Mouse (Mus musculus) right cerebral cortex, postnatal 10 days (tissue): ENCODE results near the gene Gm37240.

ENCODE experiments used
- DNase-seq, 2 experiments: peaks; one replicate each; pipeline ENCODE4 v3.0.0; 2021; ENCODE audit warnings: low spot score in 2 of 2

Gm37240 gene

DNA sequence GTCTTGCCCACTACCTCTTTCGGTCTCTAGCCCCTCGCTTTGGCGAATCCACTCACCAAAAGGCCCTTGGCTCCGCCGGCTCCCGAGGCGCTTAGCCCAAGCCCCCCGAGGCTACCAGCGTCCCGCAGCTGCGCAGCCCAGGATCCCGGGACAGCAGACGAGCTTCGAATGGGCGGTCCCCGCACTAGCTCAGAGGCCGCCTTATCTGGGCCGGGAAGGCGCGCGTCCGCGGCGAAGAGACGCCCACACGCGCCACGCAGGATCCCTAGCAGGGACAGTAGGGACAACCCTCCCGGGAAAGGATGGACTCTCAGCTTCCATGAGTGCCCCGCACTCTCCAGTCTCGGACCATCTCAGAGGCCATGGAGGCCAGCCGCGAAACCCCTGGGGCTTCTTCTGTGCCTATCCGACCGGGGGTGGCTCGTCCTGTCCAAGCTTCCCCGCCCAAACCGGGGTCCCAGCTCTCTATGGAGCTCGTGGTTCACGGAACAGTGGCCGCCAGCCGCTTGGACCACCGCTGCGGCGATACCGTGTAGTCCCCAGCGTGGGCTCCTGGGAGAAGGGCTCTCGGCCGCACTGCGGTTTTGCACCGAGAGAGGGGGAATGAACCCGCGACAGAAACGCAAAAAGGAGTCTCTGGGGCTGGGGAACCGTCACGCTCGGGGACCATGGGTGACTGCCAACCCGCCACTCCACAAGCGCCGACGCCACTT is 1407.9 kb downstream of the Gm37240 start:
- peak; percentile 44 to 58 for DNase-seq

DNA sequence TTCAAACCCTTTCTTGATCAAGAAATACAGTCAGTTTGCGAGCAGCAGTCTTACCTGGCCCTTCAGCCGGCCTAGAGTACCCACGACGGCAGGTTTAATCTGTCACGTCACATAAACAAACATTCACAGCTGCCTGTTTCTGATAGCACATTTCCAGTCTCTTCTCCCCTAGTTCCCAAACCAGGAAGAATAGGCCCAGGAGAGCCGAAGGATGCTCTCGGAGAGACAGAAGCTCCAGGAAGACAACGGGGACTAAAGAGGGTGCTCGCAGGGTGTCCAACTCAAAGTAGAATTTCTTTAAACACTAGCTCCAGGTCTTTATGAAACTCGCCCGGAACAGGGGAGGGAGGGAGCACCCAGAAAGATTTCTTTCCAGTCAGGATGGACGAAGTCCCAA is 1408.4 kb downstream of the Gm37240 start:
- DNase-seq, result no peak

DNA sequence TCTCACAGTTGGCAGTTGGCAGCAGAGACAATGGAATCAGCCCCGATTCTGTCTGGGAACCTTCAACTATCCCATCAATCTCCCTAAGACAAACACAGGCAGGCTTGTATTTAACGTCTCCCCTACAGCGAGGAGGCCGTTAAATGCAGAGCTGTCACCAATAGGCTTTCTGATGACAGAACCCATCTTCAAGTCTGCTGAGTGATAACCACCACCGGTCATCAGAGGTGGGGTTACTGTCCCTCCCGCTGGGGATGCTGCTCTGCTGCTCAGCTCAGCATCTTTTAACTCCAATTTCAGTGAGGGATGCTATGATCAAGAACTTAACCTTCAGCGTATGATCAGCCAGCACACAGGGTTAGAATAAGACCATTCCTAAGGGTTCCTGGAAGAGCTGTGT is 1409.1 kb downstream of the Gm37240 start:
- DNase-seq, result no peak

DNA sequence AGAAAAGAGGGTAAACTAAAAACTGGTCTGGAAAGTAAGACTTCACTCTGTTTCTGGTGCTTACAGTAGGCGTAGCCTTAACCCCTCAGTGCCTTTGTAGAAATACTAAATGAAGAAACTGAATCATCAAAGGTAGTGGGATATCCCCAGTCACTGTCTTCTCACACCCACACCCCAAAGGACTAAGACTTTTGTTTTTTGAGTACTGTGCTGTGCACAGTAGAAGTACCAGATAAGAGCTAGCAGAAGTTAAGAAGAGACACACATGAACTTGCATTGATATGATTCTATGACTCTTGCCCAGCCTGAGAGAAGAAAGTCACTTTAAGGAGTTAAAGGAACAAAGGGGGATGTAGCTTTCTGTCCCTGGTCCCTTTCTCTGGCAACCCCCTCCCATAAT is 1409.8 kb downstream of the Gm37240 start:
- DNase-seq, result no peak

DNA sequence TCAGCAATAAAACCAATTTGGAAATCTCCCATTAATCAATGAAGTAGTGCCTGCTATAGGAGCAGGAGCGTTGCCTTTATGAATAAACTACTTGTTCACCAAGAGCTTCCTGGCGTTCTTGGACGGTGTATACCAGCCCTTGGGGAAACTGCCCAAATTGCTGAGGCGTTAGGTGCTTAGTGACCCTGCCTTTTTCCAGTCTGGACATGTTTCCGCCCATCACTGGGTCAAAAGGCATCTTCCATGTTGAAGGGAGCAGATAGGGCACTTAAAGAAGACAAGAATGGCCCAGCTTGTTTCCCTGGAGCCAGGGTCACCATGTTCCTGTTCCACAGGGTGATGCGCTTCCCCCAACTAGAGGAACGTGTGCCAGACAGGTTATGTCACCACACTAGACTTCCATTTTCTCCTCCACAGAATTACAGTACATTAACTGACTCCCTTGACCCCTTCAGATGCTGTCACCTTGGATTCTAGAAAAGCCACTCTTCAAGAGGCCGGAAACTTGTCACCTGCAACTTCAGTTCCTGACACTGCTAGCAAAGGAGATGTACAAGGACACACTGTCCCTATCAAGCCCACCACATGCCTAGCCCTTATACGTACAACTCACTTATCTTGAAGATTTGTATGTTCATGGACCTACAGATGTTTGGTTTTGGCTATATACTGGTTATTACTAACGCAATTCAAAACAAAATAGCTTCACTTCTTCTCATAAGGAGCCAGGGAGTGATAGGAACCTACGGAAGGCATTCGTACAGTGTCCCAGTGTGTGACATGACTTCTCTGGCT is 1412.1 kb downstream of the Gm37240 start:
- no peak for DNase-seq

DNA sequence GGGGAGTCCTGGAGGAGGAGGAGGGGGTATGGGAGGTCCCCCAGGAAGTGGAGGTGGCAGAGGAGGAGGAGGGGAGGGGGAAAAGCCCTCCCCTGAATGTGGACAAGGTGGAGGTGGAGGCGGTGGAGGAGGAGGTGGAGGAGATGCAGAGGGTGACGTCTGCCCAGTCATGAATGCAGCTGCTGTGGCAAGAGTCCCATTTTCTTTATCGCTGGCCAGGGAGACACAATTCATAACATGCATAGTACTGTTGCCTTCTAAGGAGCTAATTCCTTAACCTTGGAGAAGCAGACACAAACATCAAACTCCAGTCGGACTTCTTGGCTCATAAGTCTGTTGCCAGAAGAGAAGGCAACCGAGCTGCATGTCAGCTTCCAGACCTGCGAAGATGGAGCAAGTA is 1412.9 kb downstream of the Gm37240 start:
- DNase-seq, result no peak

DNA sequence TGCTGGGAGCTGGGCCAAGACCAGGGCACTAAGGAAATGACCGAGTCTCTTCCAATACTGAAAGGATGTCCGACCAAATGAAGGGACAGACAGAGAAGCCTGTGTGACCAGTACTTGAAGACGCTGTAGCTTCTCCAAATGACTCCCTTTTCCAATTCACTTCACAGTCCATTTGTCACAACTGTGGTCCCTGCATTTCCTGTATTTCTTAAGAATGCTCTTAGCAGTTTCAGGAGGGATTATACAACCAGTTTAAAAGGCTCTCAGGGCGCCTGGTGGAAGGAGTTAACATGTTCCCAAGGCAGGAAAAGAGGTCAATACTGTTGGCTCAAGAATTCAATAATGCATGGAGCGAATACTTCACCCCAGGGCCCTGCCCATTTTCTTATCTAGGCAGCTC is 1414.4 kb downstream of the Gm37240 start:
- no peak for DNase-seq

DNA sequence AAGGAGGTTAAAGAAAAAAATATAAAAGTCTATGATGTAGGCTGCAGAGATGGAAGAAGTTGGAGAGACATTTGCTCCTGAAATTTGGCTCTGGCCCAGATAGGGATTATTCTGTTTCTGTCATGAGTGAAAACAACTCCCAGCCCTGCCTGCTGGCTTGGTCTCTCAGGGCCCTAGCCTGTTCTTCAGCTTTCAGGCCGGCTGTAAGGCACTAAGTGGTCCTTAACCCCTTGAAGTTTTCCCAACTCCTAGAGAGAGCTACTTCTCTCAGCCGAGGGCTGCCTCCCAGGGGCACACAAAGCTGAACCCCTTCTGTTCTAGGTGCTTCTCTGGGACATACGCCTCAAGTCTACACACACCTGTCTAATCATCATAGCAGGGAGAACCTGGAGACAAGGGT is 1414.8 kb downstream of the Gm37240 start:
- no peak for DNase-seq

DNA sequence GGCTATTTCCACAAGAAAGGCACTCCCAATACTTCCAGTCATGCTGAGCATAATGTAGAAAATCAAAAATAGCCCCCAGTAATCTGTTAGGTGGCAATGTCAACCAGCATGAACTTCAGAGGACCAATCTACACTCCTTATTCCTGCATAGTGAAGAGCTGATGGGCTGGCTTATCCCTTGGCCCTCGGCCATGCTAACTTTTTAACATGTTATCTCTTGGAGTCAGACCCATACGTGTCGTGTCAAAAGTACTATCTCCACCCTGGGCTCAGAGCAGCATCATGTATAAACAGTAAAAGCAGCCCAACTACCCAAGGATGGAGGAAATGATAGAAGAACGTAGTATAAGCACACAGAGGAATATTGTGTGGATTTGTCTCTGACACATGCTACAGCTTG is 1416.2 kb downstream of the Gm37240 start:
- no peak for DNase-seq

DNA sequence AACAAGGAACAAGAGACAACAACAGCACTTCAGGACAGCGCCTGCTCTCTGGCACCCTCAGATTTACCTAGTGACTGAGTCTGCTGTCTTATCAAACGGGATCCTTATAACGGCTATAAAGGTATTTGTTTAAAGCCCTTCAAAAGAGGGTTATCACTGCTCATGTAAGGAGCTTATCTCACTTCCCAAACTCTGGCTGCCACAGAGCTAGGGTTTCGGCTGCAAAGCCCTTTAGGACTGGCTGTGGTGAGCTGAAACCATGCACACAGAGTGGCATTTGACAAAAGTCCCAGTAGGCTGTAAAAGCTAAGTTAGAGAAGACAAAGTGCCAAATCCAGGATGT is 1419.2 kb downstream of the Gm37240 start:
- no peak for DNase-seq

DNA sequence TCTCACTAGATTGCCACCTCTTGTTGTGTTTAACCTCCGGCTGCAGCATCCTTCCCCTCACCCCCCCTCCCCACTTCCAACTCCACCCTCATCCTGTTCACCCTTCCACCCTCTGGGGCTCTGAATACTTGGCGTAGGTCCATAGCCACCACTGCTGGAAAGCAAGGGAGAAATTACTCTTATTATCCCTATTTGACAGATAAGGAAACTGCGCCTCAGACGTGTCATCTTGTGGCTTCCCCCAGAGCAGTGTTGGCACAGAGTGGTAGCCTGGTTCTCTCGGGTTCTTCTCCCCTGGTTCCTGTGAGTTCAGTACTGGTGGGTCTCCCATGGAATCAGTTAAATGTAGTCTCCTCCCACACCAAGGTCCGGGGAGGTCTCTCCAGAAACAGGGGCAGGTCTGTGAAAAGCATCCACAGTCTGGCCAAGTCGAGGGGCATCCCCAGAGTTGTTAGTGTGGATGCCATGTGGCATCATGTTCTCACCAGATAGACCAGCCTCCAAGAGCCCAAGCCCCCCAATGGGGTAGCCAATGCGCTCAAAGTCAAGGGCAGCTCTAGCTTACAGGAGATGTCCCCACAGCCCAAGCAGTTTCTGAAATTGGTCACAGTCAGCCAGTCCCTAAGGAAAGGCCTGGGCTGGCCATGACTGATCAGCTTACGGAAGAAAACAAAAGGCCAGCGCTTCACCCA is 1419.8 kb downstream of the Gm37240 start:
- DNase-seq, result no peak

DNA sequence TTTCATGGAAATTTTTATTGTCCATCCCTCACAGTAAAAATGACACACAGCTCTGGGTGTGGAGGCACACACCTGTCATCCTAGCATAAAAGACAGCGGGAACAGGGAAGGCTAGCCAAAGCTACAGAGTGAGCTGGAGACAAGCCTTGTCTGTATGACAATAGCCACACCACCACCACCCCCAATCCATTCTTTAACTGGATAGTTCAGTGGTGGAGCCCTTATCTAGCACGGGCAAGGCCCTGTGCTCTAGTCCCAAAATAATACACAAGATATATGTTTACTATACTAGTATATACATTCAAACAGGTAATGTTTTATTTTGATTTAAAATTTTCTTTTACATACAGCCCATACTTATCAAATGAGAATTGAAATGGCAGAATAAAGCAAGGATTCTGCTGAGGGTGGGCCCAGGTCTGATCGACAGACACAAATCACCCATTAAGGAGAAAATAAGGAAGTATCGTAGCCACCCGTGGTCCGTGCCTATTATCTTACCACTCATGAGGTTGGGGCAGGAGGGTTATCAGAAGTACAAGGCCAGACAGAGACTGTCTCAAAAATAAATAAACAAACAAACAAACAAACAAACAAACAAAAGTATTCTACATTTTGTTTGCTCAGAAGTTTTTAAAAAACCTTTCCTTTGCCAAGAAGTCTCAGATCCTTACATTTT is 1421.4 kb downstream of the Gm37240 start:
- no peak for DNase-seq

DNA sequence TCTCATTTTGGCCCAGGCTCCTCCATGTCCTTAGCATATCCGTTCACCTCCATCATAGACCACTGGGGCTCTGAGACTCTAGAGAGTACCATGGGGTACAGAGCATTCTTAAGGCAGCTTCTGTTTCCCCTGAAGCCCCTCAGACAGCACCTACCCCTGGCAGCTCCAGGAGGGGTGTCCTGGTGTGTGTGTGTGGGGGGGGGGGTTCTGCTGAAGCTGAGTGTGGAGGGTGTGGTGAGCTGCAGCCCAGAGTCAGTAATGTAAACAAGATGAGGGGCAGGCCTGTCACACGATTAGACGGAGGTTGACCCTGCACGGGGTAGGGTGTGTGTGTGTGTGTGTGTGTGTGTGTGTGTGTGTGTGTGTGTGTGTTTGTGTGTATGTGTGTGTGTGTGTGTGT is 1425.6 kb downstream of the Gm37240 start:
- DNase-seq, result no peak

DNA sequence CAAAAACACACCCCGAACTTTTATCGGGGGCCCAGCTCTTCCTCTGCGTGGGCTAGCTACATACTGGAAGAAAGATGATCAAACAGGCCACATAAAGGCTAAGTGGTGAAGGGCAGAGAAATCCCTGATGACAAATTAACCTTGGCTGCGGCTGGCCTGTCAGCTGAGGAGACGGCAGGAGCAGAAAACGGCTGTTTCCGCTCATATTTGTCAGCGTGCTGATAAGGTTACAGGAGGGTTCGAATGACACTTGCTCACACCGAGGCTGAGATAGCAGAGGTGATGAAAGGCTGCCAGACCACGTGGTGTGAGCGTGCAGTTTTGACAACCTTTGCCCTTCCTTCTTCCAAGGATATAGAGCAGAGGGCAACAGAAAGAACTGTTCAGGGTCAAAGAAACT is 1426.4 kb downstream of the Gm37240 start:
- no peak for DNase-seq

DNA sequence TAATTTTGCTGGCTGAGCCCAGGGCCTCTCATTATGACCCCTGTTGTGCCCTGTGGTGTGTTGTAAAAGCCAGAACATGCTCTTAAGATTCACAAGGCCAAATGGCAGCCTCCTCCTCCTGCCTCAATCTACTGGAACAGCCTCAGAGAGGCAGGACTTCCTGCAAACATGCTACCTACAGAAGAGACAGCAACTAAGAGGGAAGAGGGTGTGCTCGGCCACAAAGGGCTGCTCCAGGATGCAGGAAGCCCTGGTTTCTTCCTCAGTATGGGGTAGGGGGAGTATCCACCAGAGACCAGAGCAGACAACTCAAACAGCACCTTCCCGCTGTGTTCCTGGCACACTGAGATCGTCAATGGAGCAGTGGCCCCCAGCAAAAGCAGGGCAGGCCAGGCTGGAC is 1426.8 kb downstream of the Gm37240 start:
- no peak for DNase-seq

DNA sequence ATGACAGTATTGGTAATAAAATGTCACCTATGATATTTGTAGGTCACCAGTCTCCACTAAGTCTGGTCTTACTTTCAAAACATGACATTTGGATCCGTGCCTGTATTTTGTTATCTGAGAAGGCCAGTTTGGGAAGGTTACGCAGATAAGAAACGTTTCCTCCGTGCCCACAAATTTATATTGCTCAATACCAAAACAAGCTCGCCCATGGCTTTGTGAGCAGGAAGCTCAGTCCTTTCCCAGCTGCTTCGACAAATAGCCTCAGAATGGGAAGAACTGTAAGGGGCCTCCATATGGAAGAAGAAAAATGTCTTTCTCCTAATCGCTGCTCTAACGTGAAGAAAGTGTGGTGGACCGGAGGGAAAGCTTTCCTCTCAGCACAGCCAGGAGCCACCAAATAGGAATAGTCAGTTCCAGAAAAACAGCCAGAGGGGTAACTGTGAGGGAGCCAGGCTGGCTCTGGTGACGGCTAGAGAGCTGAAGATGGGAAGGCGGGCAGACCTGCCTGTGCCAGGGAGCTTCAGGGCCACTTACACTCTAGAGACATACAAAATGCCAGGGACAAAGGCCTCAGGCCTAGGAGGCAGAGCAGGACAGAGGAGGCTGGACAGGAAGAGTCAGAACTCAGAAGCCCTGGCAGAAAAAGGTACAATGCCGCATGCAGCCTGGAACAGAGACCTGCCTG is 1431.4 kb downstream of the Gm37240 start:
- no peak for DNase-seq

DNA sequence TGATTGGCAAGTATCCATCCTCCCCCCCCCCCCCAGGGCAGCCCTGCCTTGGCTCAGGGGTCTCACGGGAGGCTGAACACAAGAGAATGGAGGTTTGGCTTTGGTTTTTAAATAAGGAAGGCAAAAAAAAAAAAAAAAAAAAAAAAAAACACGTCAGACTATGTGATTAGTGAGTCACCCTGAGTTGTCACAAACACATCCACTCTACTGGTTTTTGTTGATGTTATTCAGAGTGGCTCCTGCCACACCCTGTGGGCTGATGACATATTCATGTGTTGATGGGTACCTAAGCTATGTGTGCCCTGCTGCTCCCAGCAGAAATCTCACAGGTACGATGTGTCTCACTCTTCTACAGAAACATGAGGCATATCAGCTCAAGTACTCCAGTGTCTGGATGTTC is 1436.7 kb downstream of the Gm37240 start:
- DNase-seq, result no peak

DNA sequence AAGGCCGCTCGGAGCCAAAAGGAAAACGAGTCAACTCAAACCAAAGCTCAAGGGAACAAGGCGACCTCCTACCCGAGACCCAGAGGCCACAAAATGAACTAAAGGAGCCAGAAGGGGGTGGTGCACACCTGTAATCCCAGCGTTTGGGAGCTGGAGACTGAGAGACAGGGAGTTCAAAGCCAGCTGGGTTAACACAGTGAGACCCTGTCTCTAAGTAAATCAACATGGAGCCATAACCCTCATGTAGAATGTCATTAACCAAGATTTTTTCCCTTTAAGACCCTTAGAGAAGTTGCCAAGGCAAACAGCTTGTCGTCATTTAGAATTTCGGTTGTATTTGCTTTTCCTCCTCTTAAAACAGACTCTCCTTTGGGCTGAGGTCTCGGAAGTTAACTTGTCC is 1438.3 kb downstream of the Gm37240 start:
- no peak for DNase-seq

DNA sequence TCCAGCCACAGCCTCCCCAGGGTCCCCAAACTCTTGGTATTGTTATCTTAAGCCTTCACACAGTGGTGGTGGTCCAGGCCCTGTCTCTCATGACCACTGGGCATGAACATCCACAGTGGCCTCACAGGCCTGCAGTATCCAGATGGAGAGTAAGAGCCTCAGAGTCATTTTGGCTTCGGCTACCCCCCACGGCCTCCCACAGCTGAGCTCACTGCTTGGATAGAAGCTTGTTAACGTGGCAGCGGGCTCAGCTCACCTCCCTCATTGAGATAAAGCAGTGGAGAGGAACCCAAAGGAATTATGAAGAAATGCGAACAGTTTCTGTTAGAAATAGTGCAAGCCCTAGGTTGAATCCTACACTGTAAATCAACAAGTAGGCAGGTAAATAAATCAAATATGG is 1439.5 kb downstream of the Gm37240 start:
- DNase-seq, result no peak
